Mouse (Mus musculus): ENCODE measurements around the gene Duxf3.
"Not testable (repeated sequence)": the region's sequence is repeated elsewhere in the genome, so short reads cannot be mapped to it uniquely, and the experiment has no call there.

The Duxf3 gene

DNA sequence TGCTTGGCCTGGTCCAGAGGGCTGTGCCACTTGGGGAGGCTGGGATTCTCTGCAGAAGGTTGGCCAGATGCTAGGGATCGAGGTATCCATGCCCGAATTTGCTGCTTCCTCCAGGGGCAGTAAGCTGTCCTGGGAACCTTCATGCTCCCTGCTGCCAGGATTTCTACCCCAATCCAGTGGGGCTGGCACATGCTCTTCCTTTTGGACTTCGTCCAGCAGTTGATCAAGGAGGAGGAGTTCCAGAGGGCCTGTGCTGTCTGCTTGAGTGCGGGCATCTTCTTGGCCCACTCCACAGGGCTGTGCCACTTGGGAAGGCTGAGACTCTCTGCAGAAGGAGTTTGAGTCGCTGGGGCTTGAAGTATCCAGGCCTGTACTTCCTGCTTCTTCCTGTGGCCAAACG is 9.3 kb downstream of the Duxf3 start:
- not testable (repeated sequence) for DNase-seq (ENCODE audit: low spot score)

DNA sequence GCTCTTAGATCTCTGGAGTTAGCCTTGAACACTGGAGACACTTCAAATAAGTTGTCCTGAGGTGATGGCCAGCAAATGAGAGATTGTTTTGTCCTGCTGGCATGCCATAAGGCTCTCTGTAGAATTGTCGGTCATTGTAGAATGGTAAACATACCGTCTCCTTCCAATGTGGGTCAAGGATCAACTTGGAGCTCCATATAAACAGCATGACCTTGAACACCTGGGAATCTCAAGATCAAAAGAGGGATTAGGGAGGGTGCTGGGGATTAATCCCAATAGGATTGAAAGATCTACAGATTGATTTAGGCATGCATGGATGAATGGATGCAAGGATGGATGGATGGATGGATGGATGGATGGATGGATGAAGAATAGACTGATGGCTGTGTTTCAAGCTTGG is 10.9 kb downstream of the Duxf3 start:
- DNase-seq (ENCODE audit: low spot score), result not testable (repeated sequence)

DNA sequence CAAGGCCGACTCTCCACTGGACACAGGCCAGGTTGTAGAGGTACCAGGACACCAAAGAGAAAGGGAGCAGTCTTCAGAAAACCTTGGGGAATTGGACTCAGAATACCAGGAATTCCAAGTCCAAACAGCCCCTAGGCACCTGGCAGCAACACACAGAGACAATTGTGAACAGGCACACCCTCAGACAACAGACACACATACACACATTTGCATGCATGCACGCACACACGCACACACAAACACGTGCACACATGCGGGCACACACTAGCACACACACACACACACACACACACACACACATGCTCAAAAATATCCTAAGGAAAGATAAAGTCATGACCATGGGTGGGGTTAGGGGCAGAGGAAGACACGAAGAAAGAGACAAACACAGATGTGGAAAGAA is 11.7 kb downstream of the Duxf3 start:
- no peak for DNase-seq (ENCODE audit: low spot score)

DNA sequence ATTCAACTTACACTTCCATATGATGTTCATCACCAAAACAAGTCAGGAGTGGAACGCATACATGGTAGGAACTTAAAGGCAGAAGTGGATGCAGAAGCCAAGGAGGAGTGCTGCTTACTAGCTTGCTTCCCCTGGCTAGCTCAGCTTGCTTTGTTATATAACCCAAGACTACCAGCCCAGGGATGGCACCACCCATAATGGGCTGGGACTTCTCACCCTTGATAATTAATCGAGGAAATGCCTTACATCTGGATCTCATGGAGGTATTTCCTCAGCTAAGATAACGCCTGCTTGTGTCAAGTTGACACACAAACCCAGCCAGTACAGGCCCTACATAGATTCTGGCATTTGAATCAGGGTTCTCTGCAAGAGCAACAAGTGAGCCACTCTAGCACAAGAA is 15.1 kb downstream of the Duxf3 start:
- no peak for DNase-seq (ENCODE audit: low spot score)

DNA sequence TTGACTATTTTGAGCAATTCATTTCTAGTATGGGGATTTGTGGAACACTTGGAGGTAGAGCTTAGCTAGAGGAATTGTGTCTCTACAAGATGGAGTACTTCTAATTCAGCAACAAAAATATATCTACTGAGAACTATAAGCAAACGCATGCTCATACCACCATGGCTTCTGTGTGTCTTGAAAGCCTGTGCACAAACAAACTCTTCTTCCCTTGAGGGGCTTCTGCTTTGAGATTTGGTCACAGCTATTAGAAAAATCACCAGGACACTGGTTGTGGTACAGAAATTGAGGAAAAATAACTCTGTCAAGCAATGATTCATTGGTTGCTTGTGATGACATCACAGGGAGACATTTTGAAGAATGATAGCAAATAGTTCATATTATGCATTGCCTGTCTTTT is 17.1 kb downstream of the Duxf3 start:
- DNase-seq (ENCODE audit: low spot score), result no peak

DNA sequence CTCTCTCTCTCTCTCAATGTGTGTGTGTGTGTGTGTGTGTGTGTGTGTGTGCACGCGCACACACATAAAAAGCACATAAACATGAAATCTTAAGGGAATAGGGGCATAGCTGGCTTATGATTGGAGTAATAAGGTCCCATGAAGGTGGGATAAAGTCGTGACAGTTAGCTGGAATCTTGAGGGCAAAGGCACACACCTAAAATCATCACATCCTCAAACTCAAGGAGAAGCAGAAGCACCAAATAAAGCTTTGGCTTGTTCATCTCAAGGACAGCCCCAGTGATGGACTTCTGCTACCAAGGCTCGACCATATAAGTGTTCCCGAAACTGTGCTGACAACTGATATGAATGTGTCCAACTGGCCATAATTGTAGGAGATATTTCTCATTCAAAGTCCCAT is 17.5 kb downstream of the Duxf3 start:
- no peak for DNase-seq (ENCODE audit: low spot score)

DNA sequence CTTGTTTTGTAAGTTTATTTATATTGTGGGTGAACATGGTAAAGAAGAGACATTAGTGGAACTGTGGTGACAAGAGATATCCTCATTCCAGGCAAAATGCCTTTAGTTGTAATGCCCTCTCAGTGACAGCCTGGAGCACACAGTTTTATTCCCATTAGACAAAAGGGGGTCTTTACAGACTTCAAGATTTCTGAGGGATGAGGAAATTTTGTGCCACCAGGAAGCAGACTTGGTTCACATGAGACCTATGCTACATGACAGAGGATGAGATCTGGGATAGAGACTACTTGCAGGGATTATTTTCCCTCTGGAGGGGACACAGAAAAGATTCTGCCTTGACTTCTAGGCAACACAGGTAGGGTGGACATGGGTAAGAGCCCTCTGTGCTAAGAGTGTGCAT is 18.0 kb downstream of the Duxf3 start:
- DNase-seq (ENCODE audit: low spot score), result no peak

DNA sequence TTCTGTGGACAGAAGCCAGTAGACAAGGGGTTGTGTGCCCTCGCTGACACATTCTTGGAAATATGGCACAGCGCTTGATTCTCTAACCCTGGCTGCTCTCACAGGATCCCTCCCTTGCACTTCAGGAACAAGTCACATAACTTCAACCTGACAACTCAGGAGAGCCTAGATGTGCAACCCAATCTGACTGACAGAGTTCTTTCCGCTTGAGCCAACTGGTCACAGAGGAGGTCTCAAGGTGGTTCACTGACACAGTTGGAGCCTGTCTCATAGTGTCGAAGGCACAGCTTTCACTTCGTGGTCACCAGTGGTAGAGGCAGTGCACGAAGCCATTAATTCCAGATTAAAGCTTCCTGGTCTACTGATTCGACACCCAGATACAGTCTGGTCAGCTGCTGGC is 20.2 kb downstream of the Duxf3 start:
- no peak for DNase-seq (ENCODE audit: low spot score)

DNA sequence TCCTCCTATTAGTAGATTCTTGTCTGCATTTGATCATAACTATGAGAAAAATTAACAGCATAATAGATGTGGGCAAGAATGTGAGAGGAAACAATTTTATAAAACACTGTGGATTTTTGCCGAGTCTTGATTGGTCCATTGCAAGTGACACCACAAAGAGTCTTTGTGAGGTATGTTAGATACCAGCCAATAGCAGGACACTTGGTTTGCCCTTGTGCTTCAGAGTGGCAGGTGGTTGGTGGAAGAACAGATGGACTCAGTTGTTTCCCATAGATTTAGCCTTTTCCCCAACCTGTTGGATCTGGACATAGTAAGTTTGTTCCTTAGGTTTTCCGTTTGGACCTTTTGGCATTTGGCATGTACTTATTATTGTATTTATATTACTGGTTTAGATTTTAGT is 21.3 kb downstream of the Duxf3 start:
- DNase-seq (ENCODE audit: low spot score), result no peak

DNA sequence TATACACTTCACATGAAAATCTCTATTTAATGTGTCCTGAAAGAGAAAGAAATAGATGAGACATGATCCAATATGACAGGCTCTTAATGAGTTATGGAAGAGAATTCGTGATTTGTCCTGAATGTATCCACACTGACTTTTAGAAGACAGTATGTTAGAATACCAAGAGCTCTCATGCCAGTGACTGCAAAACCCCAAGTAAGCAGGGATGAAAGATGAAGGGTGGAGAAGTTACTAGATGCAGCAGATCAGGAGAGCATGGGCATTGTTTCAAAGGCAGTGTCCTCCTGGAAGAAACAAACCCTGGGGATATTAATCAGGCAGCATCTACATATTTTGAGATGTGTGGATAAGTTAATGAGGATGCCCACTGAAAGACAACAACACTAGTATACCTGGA is 22.0 kb downstream of the Duxf3 start:
- no peak for DNase-seq (ENCODE audit: low spot score)

DNA sequence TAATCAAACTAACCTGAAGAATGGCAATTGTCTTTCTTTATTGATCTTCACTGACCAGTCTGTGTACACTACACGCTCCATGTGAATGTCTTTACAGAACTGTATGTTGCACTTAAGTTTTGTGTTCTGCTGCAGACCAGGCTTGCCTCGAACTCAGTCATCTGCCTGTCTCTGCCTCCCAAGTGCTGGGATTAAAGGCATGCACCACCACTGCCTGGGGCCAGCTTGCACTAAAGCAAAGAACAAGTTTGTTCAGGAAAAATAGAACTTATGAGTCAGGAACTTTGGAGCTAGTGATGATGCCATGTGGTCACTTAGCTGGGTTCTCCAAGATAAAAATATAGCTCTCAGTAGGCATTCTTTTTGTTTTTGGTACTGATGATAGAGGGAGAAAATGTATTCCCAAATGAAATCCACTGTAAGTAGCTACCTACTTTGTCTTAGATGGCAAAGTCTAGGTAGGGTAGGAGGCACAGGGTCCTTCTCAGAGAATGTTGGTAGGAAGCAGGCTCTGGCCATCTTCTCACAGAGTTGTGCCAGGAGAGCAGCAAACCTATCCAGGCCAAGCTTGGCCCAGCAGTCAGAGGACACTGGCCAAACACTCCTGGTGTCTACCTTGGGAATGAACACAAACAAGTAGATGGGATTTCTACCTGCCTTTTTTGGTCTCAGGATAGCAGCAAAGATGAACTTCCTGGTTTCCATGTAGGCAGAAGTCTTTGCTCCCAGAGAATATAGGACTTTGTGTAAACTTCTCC is 22.6 kb downstream of the Duxf3 start:
- DNase-seq (ENCODE audit: low spot score), result no peak

DNA sequence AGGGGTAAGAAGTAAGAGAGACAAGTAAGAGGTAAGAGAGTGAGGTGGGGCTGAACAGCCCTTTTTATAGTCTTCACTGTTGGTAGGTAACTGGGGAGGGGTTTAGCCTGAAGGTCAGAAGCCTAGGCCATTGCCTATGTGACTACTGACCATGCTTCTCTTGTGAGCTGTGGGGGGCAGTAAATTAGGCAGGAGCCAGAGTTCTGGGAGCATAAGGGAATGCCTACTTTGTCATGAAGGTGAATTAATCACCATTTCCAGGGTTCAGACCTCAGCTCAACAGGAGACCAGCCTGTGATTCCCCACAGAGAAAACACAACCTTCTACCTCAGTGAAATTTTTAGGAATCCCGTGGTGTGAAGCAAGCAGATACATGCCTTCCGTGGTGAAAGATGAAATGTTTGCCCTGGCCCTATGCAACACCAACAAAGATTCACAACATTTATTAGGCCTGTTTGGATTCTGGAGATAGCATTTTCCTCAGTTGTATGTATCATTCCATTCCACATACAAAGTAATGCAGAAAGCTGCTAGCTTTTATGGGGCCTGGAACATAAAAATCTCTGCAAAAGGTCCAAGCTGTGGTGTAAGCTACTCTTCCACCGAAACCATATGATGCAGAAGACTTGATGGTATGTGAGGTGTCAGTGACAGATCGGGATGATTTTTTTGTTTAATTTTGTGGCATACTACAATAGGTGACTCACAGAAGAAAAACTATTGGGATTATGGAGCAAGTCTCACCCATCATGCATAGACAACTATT is 25.7 kb downstream of the Duxf3 start:
- no peak for DNase-seq (ENCODE audit: low spot score)

DNA sequence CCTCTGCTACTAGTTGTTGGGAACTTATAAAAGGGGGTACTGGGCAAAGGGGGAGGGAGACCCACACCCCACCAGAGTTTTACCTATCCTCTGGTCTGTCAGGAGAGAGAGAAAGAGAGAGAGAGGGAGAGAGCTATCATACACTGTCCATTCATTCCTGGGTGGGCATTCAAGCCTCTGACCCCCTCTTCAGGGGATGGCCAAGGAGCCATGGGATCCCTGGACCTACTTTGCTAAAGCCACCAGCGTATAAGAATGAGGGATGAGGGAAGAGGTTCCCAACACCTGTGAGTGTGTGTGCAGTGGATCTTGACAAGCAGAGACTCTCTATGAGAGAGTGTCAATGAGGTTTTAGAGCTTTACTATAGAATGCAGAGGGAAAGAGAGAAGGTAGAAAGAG is 26.5 kb downstream of the Duxf3 start:
- DNase-seq (ENCODE audit: low spot score), result no peak

Measured in urinary bladder, postnatal 25 days (tissue).